10 mouse cellular contexts compared by ENCODE assay signal in the genomic region with DNA sequence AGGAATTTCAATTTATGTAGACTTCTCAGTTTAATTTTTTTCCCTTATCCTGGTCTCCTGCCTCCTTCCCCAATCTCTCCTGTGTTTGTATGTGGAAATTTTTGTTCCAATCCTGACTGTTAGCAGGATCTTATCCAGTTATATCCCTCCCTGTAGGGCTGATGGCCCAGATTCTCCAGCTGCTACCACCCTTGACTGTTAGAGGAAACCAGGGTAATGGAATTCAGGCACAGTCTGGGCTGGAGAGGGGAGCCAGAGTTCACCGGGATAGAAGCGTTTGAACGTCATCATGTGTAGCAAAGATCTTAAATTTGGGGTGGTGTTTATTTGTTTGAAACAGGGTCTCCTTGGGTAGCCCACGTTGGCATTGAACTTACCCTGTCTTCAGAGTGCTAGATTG. TPM values are rescaled to one million over a fixed set of nuclear protein-coding genes. Genes with fewer than 3 reads are reported as not detected.
A peak's percentile ranks its signal among the peaks of the same experiment; 100 is the strongest.
DNase-seq lines count a peak whose midpoint lies in the region; ATAC-seq and TF ChIP-seq lines count a peak whose summit lies in the region.
"Had no signal": no experiment of that assay in that cellular context is flagged by ENCODE, and none has a peak within 500 bp of the region (broad histone marks: within the 10 kb centered on the region; RNA-seq: fewer than 3 reads in every experiment).

No protein-coding gene starts in this region.

- in situ Hi-C loops in ES-E14 (cut with MboI; ENCODE audit: low sequenced_read_pairs in 2 of 2, unreplicated experiment in 2 of 2) = no loop called here

- H3K9ac ChIP-seq in ES-E14 (ENCODE audit: insufficient read depth, low read depth, low read length, poor library complexity, severe bottlenecking) = 0 out of 2 replicates have a peak overlapping the region, but pooled peaks have one; percentile 39
- H3K9ac ChIP-seq in liver, embryonic 14.5 days (replicated peaks) = no peak overlapping the region
- H3K9ac ChIP-seq: embryonic facial prominence, embryonic 12.5 days had no signal

- ATAC-seq in liver, embryonic 14.5 days (ENCODE audit: insufficient read depth) = no peak
- ATAC-seq: Patski had no signal

- TF ChIP-seq EP300 in liver, embryonic 14.5 days (IDR thresholded peaks at IDR 0.05; ENCODE audit: low read depth) = no peak

- H3K27me3 ChIP-seq in kidney, adult 2 months (replicated peaks; ENCODE audit: control insufficient read depth, insufficient read depth, low read length) = no peaks in the 10 kb centered on the region
- H3K27me3 ChIP-seq in liver, embryonic 14.5 days (ENCODE audit: control insufficient read depth, insufficient read depth, low read length) = no peaks in the 10 kb centered on the region
- H3K27me3 ChIP-seq: embryonic facial prominence, embryonic 12.5 days; Patski had no signal

- no peak overlapping the region for H3K4me3 ChIP-seq in kidney, adult 2 months (ENCODE audit: insufficient read depth, low read depth, low read length)
- H3K4me3 ChIP-seq in ES-E14 (ENCODE audit: insufficient read depth in 1 of 2, low read depth in 1 of 2, low read length in 2 of 2, poor library complexity in 1 of 2, severe bottlenecking in 1 of 2) = no peak overlapping the region
- no peak overlapping the region for H3K4me3 ChIP-seq in liver, embryonic 14.5 days (ENCODE audit: insufficient read depth in 1 of 2, low read depth in 2 of 2, low read length in 2 of 2)
- H3K4me3 ChIP-seq: embryonic facial prominence, embryonic 12.5 days had no signal

- no peaks in the 10 kb centered on the region for H3K9me3 ChIP-seq in ES-E14 (ENCODE audit: control insufficient read depth, insufficient read depth, low read depth, low read length)
- no peaks in the 10 kb centered on the region for H3K9me3 ChIP-seq in liver, embryonic 14.5 days (ENCODE audit: control insufficient read depth, low read length)
- H3K9me3 ChIP-seq: embryonic facial prominence, embryonic 12.5 days had no signal

- DNase-seq in kidney, adult 2 months = no peak
- DNase-seq in kidney, postnatal 14 days = no peak
- no peak for DNase-seq in ES-E14 (ENCODE audit: low read depth, low spot score)
- peak; percentile 47 for DNase-seq in brain, adult 2 months (ENCODE audit: low read depth, low spot score)
- DNase-seq in liver, embryonic 14.5 days (ENCODE audit: low read depth in 3 of 3, low spot score in 3 of 3) = no peak
- no peak for DNase-seq in urinary bladder, adult 18-20 months (ENCODE audit: low spot score in 2 of 2)
- DNase-seq in thymus, postnatal 25 days = no peak
- DNase-seq in right cerebral cortex, postnatal 4 days = no peak

- peak overlapping the region; percentile 11; the same call in 1 of the 2 replicates for H3K4me2 ChIP-seq in liver, embryonic 14.5 days (ENCODE audit: low read depth)
- H3K4me2 ChIP-seq: embryonic facial prominence, embryonic 12.5 days had no signal

- 31% methylated on average over 4 of the region's 4 CpGs for WGBS in kidney, adult 2 months
- 65% methylated on average over 4 of the region's 4 CpGs for WGBS in liver, embryonic 14.5 days (ENCODE audit: insufficient replicate concordance)

- no peak for TF ChIP-seq CTCF in kidney, adult 2 months (conservative IDR thresholded peaks at IDR 0.05; ENCODE audit: insufficient read depth, insufficient read length, low read depth, low read length)
- no peak for TF ChIP-seq CTCF in liver, embryonic 14.5 days (IDR thresholded peaks at IDR 0.05; ENCODE audit: low read depth)

- H3K27ac ChIP-seq in kidney, adult 2 months (ENCODE audit: insufficient read depth, low read depth, low read length) = 0 out of 2 replicates have a peak overlapping the region, but pooled peaks have one; percentile 28
- H3K27ac ChIP-seq in ES-E14 (ENCODE audit: insufficient read depth, low read depth, low read length, poor library complexity, severe bottlenecking) = no peak overlapping the region
- H3K27ac ChIP-seq in liver, embryonic 14.5 days = no peak overlapping the region

- TF ChIP-seq POLR2A in kidney, adult 2 months (IDR thresholded peaks at IDR 0.05; ENCODE audit: low read depth, low read length) = no peak

- H3K4me1 ChIP-seq in kidney, adult 2 months (ENCODE audit: control insufficient read depth, insufficient read depth, low read length) = peaks cover 39% of the 10 kb centered on the region
- peaks cover 11 to 23% of the 10 kb centered on the region in 2 experiments; a peak in 2 of 4 replicates for H3K4me1 ChIP-seq in ES-E14 (ENCODE audit: control insufficient read depth in 2 of 2, insufficient read depth in 2 of 2, low read length in 2 of 2, poor library complexity in 1 of 2)
- peaks cover 23 to 47% of the 10 kb centered on the region in 2 experiments for H3K4me1 ChIP-seq in liver, embryonic 14.5 days (replicated peaks; ENCODE audit: control insufficient read depth in 2 of 2, insufficient read depth in 2 of 2, low read length in 1 of 2)

- H3K36me3 ChIP-seq in kidney, adult 2 months (ENCODE audit: control insufficient read depth, insufficient read depth, low read length) = peaks cover 3% of the 10 kb centered on the region
- peaks cover 36% of the 10 kb centered on the region for H3K36me3 ChIP-seq in ES-E14 (ENCODE audit: control insufficient read depth, insufficient read depth, low read length, poor library complexity, severe bottlenecking)
- peaks cover 28% of the 10 kb centered on the region for H3K36me3 ChIP-seq in liver, embryonic 14.5 days (replicated peaks; ENCODE audit: control insufficient read depth, insufficient read depth, low read depth)

TF ChIP-seq in ES-E14, 5 proteins besides CTCF, POLR2A, EP300 and RAD21:
- TF ChIP-seq MAFK (IDR thresholded peaks at IDR 0.05; ENCODE audit: insufficient read depth, low read depth, low read length) (no peak), ZNF384 (IDR thresholded peaks at IDR 0.05; ENCODE audit: low read depth, low read length) (no peak), HCFC1 (IDR thresholded peaks at IDR 0.05; ENCODE audit: borderline replicate concordance, insufficient read depth, low read length) (no peak), ZC3H11A (IDR thresholded peaks at IDR 0.05; ENCODE audit: borderline replicate concordance, low read depth, low read length) (no peak), CHD2 (IDR thresholded peaks at IDR 0.05; ENCODE audit: low read depth, low read length) (no peak)

RNA-seq across cellular contexts. Expression of a gene that starts 12.3 kb away (rescaled TPM):
- 75.5 and 95.4 TPM in 2 replicates for polyA plus RNA-seq in kidney, adult 2 months (2012; rRNA removed)
- total RNA-seq in ES-E14 (2012; rRNA removed) = 241 and 287 TPM in 2 replicates
- 54.6 and 86.2 TPM in 2 replicates for polyA plus RNA-seq in liver, embryonic 14.5 days (2012; rRNA removed)
- polyA plus RNA-seq in liver, embryonic 14.5 days (2014; fragmentation: Nextera tagmentation; extraction: Ambion mirVana) = 153 and 160 TPM in 2 replicates

RNA-seq across cellular contexts. Expression of a gene that starts 19.1 kb away (rescaled TPM):
- polyA plus RNA-seq in kidney, adult 2 months (2012; rRNA removed) = 0.12 and 0.14 TPM in 2 replicates
- 0.80 and 0.85 TPM in 2 replicates for total RNA-seq in ES-E14 (2012; rRNA removed)
- polyA plus RNA-seq in liver, embryonic 14.5 days (2012; rRNA removed) = 0.19 and 0.28 TPM in 2 replicates
- polyA plus RNA-seq in liver, embryonic 14.5 days (2014; fragmentation: Nextera tagmentation; extraction: Ambion mirVana) = 0.15 TPM in 1 of 2 replicates, not detected in the other

RNA-seq across cellular contexts. Expression of a gene that starts 32.4 kb away (rescaled TPM):
- polyA plus RNA-seq in kidney, adult 2 months (2012; rRNA removed) = 105 and 108 TPM in 2 replicates
- total RNA-seq in ES-E14 (2012; rRNA removed) = 85.4 and 109 TPM in 2 replicates
- polyA plus RNA-seq in liver, embryonic 14.5 days (2012; rRNA removed) = 48.9 and 52.4 TPM in 2 replicates
- 70.4 and 72.1 TPM in 2 replicates for polyA plus RNA-seq in liver, embryonic 14.5 days (2014; fragmentation: Nextera tagmentation; extraction: Ambion mirVana)

RNA-seq across cellular contexts. Expression of a gene that starts 33.4 kb away (rescaled TPM):
- 53.0 and 56.2 TPM in 2 replicates for polyA plus RNA-seq in kidney, adult 2 months (2012; rRNA removed)
- total RNA-seq in ES-E14 (2012; rRNA removed) = 69.2 and 73.7 TPM in 2 replicates
- polyA plus RNA-seq in liver, embryonic 14.5 days (2012; rRNA removed) = 15.6 and 19.1 TPM in 2 replicates
- 83.8 and 89.6 TPM in 2 replicates for polyA plus RNA-seq in liver, embryonic 14.5 days (2014; fragmentation: Nextera tagmentation; extraction: Ambion mirVana)
